Mouse (Mus musculus): Measurements from ENCODE around the gene Chd5.

DNA sequence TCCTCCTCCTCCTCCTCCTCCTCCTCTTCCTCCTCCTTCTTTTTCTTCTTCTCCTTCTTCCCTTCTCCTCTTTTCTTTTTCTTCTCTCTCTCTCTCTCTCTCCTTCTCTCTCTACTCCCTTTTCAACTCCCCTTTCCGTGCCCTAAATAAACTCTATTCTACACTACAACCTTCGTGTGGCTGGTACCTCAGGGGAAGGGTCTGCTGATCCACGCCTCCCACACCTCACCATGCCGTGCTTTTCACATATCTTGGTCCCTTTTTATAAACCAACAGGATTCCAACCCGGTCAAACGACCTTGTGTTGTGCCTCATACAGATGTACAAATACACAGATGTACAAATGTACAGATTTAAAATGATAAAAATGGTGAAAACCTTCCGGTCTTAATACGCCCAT, 42.1 kb upstream of the Chd5 start:
- TF ChIP-seq POLR2AphosphoS2 (IDR thresholded peaks at IDR 0.05; ENCODE audit: insufficient read length, low read depth) (no peak), POLR2A (IDR thresholded peaks at IDR 0.05; ENCODE audit: insufficient read length, low read depth) (no peak), E2F4 (IDR thresholded peaks at IDR 0.05; ENCODE audit: insufficient read depth) (no peak), TCF12 (IDR thresholded peaks at IDR 0.05; ENCODE audit: insufficient read depth, poor library complexity, severe bottlenecking) (no peak)

Measured in myocyte (in vitro differentiated cells).